Mouse (Mus musculus) left cerebral cortex, adult 11 months (tissue): ENCODE data around the gene B430306N03Rik.
A peak's percentile ranks its signal among the peaks of the same experiment; 100 is the strongest.

Source experiments
- DNase-seq: peaks from one replicate; pipeline ENCODE4 v3.0.0; 2022; ENCODE audit warnings: low spot score

B430306N03Rik gene

DNA sequence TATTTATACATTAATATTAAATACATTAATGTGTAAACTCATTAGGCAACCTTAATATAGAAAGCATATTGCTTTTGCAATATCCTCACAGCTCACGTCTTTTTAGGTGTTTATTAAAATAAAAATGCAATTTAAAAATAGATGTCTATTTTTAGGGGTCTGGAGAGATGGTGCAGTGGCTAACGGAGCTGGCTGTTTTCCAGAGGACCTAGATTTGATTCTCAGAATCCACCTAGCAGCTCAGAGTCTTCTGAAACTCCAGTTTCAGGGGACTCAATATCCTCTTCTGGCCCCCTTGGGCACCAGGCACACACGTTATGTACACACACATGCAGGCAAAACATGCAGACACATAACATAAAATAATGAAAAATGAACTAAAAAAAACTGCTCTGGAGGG lies 46.4 kb downstream of the B430306N03Rik start:
- DNase-seq: no peak

GRCm38 (mm10) chr17:48362966-48363365 lies 47.0 kb downstream of the B430306N03Rik start:
- no peak for DNase-seq

DNA sequence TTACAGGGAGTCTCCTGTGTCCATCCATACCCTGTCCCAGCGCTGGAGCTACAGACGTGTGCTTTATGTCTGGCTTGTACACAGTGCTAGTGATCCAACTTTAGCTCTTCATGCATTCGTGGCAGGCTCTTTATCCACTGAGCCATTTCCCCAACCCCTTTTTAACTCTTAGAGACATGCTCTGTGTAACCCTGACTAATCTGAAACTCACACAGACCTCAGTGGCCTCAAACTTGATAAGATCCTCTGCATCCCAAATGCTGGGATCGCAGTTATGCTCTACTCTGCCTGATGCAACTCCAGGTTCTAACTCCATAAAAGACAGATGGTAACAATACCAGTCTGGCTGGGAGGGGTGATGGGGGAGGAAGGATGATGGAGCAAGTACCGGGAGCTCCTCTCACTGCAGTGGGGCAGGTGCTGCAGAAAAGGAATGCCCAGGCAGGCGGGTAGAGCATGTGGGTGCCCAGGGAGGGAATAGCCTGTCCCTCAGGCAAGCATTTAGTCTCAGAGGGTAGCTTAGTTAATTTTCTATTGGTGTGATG lies 47.6 kb downstream of the B430306N03Rik start:
- DNase-seq: no peak

DNA sequence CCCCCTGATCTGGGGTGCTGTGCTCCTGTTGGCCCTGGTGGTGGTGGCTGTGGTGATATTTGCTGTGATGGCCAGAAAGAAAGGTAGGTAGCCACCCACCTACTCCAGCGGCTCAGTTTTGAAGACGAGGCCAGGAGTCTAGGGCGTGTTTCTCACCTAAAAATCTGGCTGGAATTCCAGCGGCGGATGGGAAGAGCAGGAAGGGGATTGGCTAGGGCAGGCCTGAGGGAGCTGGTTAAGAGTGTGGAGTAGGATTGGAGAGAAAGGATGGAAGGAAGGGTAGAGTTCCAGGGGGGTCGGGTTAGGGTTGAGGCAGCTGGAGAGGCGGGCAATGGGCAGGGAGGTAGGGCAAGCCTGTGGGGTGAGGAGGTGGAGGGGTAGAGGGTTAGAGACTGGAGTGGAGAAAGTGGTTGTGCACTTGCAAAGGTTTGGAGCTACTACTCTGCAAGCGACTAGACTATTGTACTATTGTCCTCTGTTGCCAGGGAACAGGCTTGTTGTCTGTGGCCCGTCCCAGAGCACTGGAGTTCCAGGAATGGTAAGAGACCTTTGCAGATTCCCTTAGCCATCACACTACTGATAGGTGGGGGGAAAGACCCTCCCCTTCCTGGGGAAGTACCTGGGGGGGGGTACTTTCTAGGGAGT lies 49.7 kb downstream of the B430306N03Rik start:
- DNase-seq: no peak

GRCm38 (mm10) chr17:48366806-48367205 lies 50.9 kb downstream of the B430306N03Rik start:
- no peak for DNase-seq

DNA sequence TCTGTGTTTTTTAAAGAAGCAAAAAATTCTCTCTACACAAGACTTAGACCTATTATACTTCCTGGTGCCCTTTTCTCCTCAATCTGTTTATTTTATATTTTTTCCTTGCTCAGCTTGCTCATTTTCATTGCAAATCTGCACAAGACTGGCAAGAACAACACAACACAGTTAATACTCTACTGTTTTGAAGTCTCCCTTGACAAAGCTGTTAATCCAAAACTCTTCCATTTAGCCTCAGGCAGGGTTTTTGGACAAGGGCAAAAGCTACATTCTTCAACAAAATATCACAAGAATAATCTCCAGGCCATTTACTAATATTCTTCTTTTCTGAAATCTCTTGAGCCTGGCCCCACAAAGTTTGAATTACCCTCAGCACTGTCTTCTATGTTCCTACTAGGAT lies 55.7 kb downstream of the B430306N03Rik start:
- no peak for DNase-seq

GRCm38 (mm10) chr17:48372987-48373386 lies 57.0 kb downstream of the B430306N03Rik start:
- peak; percentile 33 for DNase-seq

DNA sequence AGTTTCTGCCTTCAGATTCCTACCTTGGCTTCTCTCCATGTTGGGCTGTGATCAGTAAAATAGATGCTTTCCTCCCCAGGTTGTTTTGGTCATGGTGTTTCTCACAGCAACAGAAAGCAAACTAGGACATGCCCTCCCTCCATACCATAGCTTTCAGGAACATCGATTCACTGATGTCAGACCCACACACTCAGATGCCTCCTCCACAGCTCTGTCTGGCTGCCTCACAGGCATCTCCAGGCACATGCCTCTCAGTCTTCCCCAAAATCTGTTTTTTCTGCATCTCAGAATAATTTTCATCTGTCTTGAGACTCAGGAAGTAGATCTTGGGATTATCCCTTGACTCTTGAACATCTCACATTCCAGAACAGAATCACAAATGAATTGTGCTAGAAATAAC lies 60.2 kb downstream of the B430306N03Rik start:
- DNase-seq: no peak
